Mouse (Mus musculus) C2C12 (cell line): ENCODE results near the gene Olfr1245.

Experiments
- CEBPB ChIP-seq: IDR thresholded peaks from one replicate; pipeline ENCODE4 v1.6.1; 2011; ENCODE audit warnings: low read depth, mild to moderate bottlenecking, control low read depth, moderate library complexity
- CTCF ChIP-seq: IDR thresholded peaks from one replicate; pipeline ENCODE4 v1.5.1; 2011; ENCODE audit not compliant: control insufficient read depth, insufficient read depth, insufficient read length
- FOSL1 ChIP-seq: IDR thresholded peaks from one replicate; pipeline ENCODE4 v1.8.0; 2011; ENCODE audit warnings: mild to moderate bottlenecking, low read length; ENCODE audit not compliant: poor library complexity, insufficient read depth, severe bottlenecking
- MAX ChIP-seq: IDR thresholded peaks from one replicate; pipeline ENCODE4 v1.6.1; 2011; ENCODE audit warnings: mild to moderate bottlenecking, control low read depth
- MYOD1 ChIP-seq: IDR thresholded peaks from one replicate; pipeline ENCODE4 v1.6.1; 2011; ENCODE audit warnings: low read depth; ENCODE audit not compliant: control insufficient read depth, insufficient read length
- MYOG ChIP-seq: IDR thresholded peaks from one replicate; pipeline ENCODE4 v1.6.1; 2011; ENCODE audit not compliant: control insufficient read depth, insufficient read length; ENCODE audit errors: extremely low read depth
- USF1 ChIP-seq: IDR thresholded peaks from one replicate; pipeline ENCODE4 v1.6.1; 2011; ENCODE audit warnings: low read depth, mild to moderate bottlenecking, control low read depth, moderate library complexity

- no peak for TF ChIP-seq MAX
- no peak for TF ChIP-seq CTCF
- no peak for TF ChIP-seq USF1
- TF ChIP-seq CEBPB = no peak
- no peak for TF ChIP-seq MYOG
- TF ChIP-seq MYOD1 = no peak
- TF ChIP-seq FOSL1 = no peak
Observed at GRCm38 (mm10) chr2:89578347-89578746, at the start of gene Olfr1245.
